Mouse (Mus musculus): ENCODE data around the gene Med6.

DNA sequence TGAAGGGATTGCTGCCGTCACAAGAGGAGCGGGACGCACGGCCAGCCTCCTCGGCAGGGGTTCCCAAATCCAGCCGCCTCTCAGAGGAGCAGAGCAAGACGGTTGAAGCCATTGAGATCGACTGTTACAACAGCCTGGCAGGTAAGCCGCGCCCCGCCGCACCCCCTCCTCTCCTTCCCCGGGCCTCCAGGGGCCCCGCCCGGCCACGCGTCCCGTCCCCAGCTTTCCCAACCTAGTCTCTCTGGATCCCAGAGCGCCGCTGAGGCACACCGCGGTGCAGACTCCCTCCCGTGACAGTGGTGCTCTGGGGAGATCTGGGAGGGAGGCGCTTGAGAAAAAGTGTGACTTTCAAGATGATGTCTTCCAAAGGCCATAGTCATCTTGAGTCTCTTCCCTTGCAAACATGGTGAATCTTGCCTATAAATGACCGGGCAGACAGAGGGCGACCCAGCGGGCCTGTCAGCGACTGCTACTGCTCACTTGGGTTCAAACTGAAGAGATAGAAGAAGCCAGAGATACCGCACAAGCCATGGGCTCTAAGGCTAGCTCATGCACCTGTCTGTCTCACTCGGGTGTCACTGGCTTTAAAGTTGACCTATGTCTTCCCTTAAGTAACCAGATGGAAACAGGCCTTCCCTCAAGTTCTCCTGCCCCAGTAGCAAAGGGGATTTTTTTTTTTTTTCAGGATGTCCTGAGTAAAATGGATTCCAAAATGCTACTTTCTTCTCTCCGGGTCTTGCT is 37.0 kb upstream of the Med6 start:
- no peak for TF ChIP-seq CTCF (IDR thresholded peaks at IDR 0.05; ENCODE audit: borderline replicate concordance, extremely low read depth, insufficient read depth, insufficient read length)
- no peak for TF ChIP-seq POLR2A (IDR thresholded peaks at IDR 0.05; ENCODE audit: borderline replicate concordance, extremely low read depth, insufficient read depth, insufficient read length, poor library complexity, severe bottlenecking)

Data from brain, embryonic 14.5 days (tissue).